Mouse (Mus musculus) kidney, adult 2 months (tissue): ENCODE results near the gene Slc22a4.

Experiments used
- CTCF ChIP-seq: fragments of 200-500 bp; conservative IDR thresholded peaks from 2 replicates; pipeline ENCODE4 v1.5.1; 2011; ENCODE audit warnings: low read depth, mild to moderate bottlenecking, control low read depth, low read length, moderate library complexity, mixed read lengths; ENCODE audit not compliant: insufficient read depth, insufficient read length
- POLR2A ChIP-seq: fragments of 200-500 bp; IDR thresholded peaks from one replicate; pipeline ENCODE4 v1.6.1; 2011; ENCODE audit warnings: low read depth, low read length, control low read depth

DNA sequence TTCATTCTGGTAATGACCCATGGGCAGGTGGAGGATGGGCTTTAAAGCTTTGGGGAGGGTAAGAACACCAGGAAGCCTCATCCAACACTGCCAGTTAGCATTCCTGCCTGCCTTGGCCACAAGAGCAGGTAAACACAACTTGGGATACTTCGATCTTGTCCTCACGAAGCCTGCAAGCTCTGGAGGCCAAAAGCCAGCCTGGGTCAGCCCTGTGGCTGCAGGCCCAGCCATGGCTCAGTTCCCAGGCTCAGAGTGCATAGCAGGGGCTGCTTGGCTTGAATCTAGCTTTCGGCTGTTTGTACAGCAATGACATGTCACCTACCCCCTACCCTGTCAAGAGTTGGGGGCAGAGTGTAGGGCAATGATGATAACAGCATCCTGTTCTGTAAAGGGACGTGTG is 21.0 kb downstream of the Slc22a4 start:
- TF ChIP-seq CTCF (no peak), POLR2A (no peak)
